In the genomic region with DNA sequence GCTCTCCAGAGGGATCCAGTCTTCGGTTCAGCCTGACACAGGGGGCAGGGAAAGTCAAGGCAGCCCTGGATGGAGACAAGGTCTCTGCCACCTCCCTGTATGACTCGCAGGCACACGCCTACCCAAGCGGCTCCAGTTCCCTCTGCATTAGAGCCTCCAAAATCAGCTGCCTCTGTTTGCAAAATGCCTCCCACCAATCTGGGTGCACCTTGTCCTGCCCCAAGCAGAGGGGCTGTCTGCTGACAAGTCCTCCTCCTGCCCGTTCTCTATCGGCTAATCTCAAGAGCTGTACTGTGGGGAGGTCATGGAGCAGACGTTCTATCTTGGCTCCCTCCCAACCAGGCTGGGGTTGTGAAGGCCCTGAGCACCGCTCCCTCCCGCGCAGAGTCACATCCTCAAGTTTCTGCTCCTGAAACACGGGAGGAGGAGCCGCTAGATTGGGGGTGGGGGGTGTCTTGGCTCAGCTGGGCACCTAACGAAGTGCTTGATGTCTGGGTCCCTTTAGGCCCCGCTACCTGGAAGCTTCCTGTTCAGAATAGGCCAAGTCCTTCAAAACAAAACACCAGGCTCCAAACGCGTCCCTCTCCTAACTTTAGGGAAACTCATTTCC, we compare ENCODE assay signal across 8 mouse cellular contexts. TPM values are rescaled to one million over a fixed set of nuclear protein-coding genes. Genes with fewer than 3 reads are reported as not detected.
DNase-seq lines count a peak whose midpoint lies in the region; ATAC-seq and TF ChIP-seq lines count a peak whose summit lies in the region.

No protein-coding gene starts in this region.

- peak overlapping the region; percentile 95 for H3K4me3 ChIP-seq in lung, adult 2 months (replicated peaks; ENCODE audit: extremely low read depth, low read depth, low read length)
- H3K4me3 ChIP-seq in erythroblast, embryonic 14.5 days (replicated peaks), result peak overlapping the region; percentile 85
- H3K4me3 ChIP-seq in hindbrain, embryonic 12.5 days, result peak overlapping the region; percentile 99
- peak overlapping the region; percentile 81 for H3K4me3 ChIP-seq in limb, embryonic 10.5 days
- H3K4me3 ChIP-seq in midbrain, embryonic 11.5 days (ENCODE audit: low read depth, low read length), result peak overlapping the region; percentile 61
- peak overlapping the region; percentile 97 for H3K4me3 ChIP-seq in thymus, adult 2 months (ENCODE audit: control insufficient read depth, insufficient read depth, low read length)

- peak overlapping the region; percentile 97 for H3K9ac ChIP-seq in hindbrain, embryonic 12.5 days
- peak overlapping the region; percentile 69 for H3K9ac ChIP-seq in midbrain, embryonic 11.5 days (ENCODE audit: low read length)

- no peaks in the 10 kb centered on the region for H3K27me3 ChIP-seq in erythroblast, embryonic 14.5 days (ENCODE audit: control insufficient read depth)
- H3K27me3 ChIP-seq in hindbrain, embryonic 12.5 days, result no peaks in the 10 kb centered on the region
- H3K27me3 ChIP-seq in limb, embryonic 10.5 days (ENCODE audit: low read depth, poor library complexity, severe bottlenecking), result no peaks in the 10 kb centered on the region
- H3K27me3 ChIP-seq in midbrain, embryonic 11.5 days (ENCODE audit: control insufficient read depth, insufficient read depth, low read length), result no peaks in the 10 kb centered on the region
- H3K27me3 ChIP-seq in thymus, adult 2 months (ENCODE audit: control insufficient read depth, insufficient read depth, low read length), result no peaks in the 10 kb centered on the region

- peak overlapping the region; percentile 96 for H3K4me2 ChIP-seq in hindbrain, embryonic 12.5 days (replicated peaks)
- peak overlapping the region; percentile 92 for H3K4me2 ChIP-seq in midbrain, embryonic 11.5 days

- peak; percentile 36 for DNase-seq in lung, adult 2 months
- DNase-seq in lung, postnatal 25 days (ENCODE audit: low spot score), result no peak
- DNase-seq in adrenal gland, postnatal 25 days, result peak; percentile 59
- peak; percentile 47 for DNase-seq in limb, embryonic 10.5 days (ENCODE audit: low spot score)
- no peak for DNase-seq in midbrain, embryonic 11.5 days (ENCODE audit: low spot score, missing footprints)
- DNase-seq in thymus, adult 2 months, result peak; percentile 60

- no peaks in the 10 kb centered on the region for H3K9me3 ChIP-seq in erythroblast, embryonic 14.5 days (ENCODE audit: control insufficient read depth, low read length)
- H3K9me3 ChIP-seq in hindbrain, embryonic 12.5 days (replicated peaks), result no peaks in the 10 kb centered on the region
- no peaks in the 10 kb centered on the region for H3K9me3 ChIP-seq in limb, embryonic 10.5 days (replicated peaks)
- H3K9me3 ChIP-seq in midbrain, embryonic 11.5 days (ENCODE audit: control insufficient read depth, low read length), result no peaks in the 10 kb centered on the region

- TF ChIP-seq CTCF in lung, adult 2 months (IDR thresholded peaks at IDR 0.05; ENCODE audit: insufficient read depth, low read length), result no peak
- TF ChIP-seq CTCF in thymus, adult 2 months (IDR thresholded peaks at IDR 0.05; ENCODE audit: borderline replicate concordance, control insufficient read depth, extremely low read depth, insufficient read depth, low read length, poor library complexity), result no peak

- peaks cover 48% of the 10 kb centered on the region for H3K36me3 ChIP-seq in erythroblast, embryonic 14.5 days (ENCODE audit: control insufficient read depth)
- H3K36me3 ChIP-seq in hindbrain, embryonic 12.5 days, result peaks cover 37% of the 10 kb centered on the region
- peaks cover 62% of the 10 kb centered on the region for H3K36me3 ChIP-seq in limb, embryonic 10.5 days
- H3K36me3 ChIP-seq in midbrain, embryonic 11.5 days (ENCODE audit: control insufficient read depth, insufficient read depth, low read length), result peaks cover 10% of the 10 kb centered on the region
- peaks cover 12% of the 10 kb centered on the region; the same call in 1 of the 2 replicates for H3K36me3 ChIP-seq in thymus, adult 2 months (ENCODE audit: control insufficient read depth, insufficient read depth, low read length)

- 4% methylated on average over 16 of the region's 16 CpGs for WGBS in lung, adult 2 months
- WGBS in hindbrain, embryonic 12.5 days, result 18% methylated on average over 16 of the region's 16 CpGs
- WGBS in limb, embryonic 10.5 days, result 16% methylated on average over 16 of the region's 16 CpGs
- 13% methylated on average over 16 of the region's 16 CpGs for WGBS in midbrain, embryonic 11.5 days
- WGBS in thymus, adult 2 months, result under 1% methylated on average over 16 of the region's 16 CpGs

- TF ChIP-seq POLR2A in lung, adult 2 months (IDR thresholded peaks at IDR 0.05; ENCODE audit: borderline replicate concordance, extremely low read depth, low read depth, low read length), result no peak
- TF ChIP-seq POLR2A in thymus, adult 2 months (IDR thresholded peaks at IDR 0.05; ENCODE audit: control insufficient read depth, extremely low read depth, insufficient read depth, low read length, poor library complexity), result no peak

- peak; percentile 8; the same call in 1 of the 2 replicates for ATAC-seq in hindbrain, embryonic 12.5 days (ENCODE audit: low FRiP score)
- no peak; the same call in 1 of the 2 replicates for ATAC-seq in midbrain, embryonic 11.5 days (ENCODE audit: low FRiP score)

- H3K27ac ChIP-seq in hindbrain, embryonic 12.5 days, result peak overlapping the region; percentile 84; the same call in 1 of the 2 replicates
- peak overlapping the region; percentile 88 for H3K27ac ChIP-seq in limb, embryonic 10.5 days
- H3K27ac ChIP-seq in midbrain, embryonic 11.5 days (ENCODE audit: low read depth, low read length), result no peak overlapping the region
- H3K27ac ChIP-seq in thymus, adult 2 months (ENCODE audit: control insufficient read depth, insufficient read depth, low read length), result peak overlapping the region; percentile 94

- H3K4me1 ChIP-seq in lung, adult 2 months (ENCODE audit: control insufficient read depth, insufficient read depth, low read length), result peaks cover 11% of the 10 kb centered on the region; the same call in 1 of the 2 replicates
- H3K4me1 ChIP-seq in erythroblast, embryonic 14.5 days (ENCODE audit: control insufficient read depth), result peaks cover 39% of the 10 kb centered on the region
- H3K4me1 ChIP-seq in hindbrain, embryonic 12.5 days, result peaks cover 25% of the 10 kb centered on the region
- H3K4me1 ChIP-seq in limb, embryonic 10.5 days, result peaks cover 29% of the 10 kb centered on the region
- peaks cover 15% of the 10 kb centered on the region for H3K4me1 ChIP-seq in midbrain, embryonic 11.5 days (ENCODE audit: control insufficient read depth, insufficient read depth, low read length)
- H3K4me1 ChIP-seq in thymus, adult 2 months (replicated peaks; ENCODE audit: control insufficient read depth, insufficient read depth, low read length), result peaks cover 29% of the 10 kb centered on the region

RNA-seq across cellular contexts. Expression of gene Rnf166, which starts 0.8 kb away (rescaled TPM):
- polyA plus RNA-seq in lung, adult 2 months (2012; rRNA removed), result 83.8 and 93.2 TPM in 2 replicates
- total RNA-seq in adrenal gland, postnatal 25 days (2021), result 65.3 and 66.5 TPM in 2 replicates
- 1.7 and 1.8 TPM in 2 replicates for polyA plus RNA-seq in erythroblast, embryonic 14.5 days (2012)
- polyA plus RNA-seq in hindbrain, embryonic 12.5 days (2016; fragmentation: Nextera tagmentation; extraction: Ambion mirVana), result 35.3 and 39.2 TPM in 2 replicates
- 33.1 and 41.4 TPM in 2 replicates for polyA plus RNA-seq in limb, embryonic 10.5 days (2016; fragmentation: Nextera tagmentation; extraction: Ambion mirVana)
- 23.2 and 29.7 TPM in 2 replicates for polyA plus RNA-seq in midbrain, embryonic 11.5 days (2014; fragmentation: Nextera tagmentation; extraction: Ambion mirVana)
- 273 and 296 TPM in 2 replicates for polyA plus RNA-seq in thymus, adult 2 months (2012; rRNA removed)

RNA-seq across cellular contexts. Expression of gene Ctu2, which starts 0.9 kb away (rescaled TPM):
- polyA plus RNA-seq in lung, adult 2 months (2012; rRNA removed), result 28.6 and 30.6 TPM in 2 replicates
- total RNA-seq in adrenal gland, postnatal 25 days (2021), result 20.6 and 24.7 TPM in 2 replicates
- 1.0 and 1.2 TPM in 2 replicates for polyA plus RNA-seq in erythroblast, embryonic 14.5 days (2012)
- polyA plus RNA-seq in hindbrain, embryonic 12.5 days (2016; fragmentation: Nextera tagmentation; extraction: Ambion mirVana), result 66.7 and 68.1 TPM in 2 replicates
- 80.3 and 81.8 TPM in 2 replicates for polyA plus RNA-seq in limb, embryonic 10.5 days (2016; fragmentation: Nextera tagmentation; extraction: Ambion mirVana)
- polyA plus RNA-seq in midbrain, embryonic 11.5 days (2014; fragmentation: Nextera tagmentation; extraction: Ambion mirVana), result 74.8 and 78.7 TPM in 2 replicates
- polyA plus RNA-seq in thymus, adult 2 months (2012; rRNA removed), result 118 and 136 TPM in 2 replicates

RNA-seq across cellular contexts. Expression of gene Snai3, which starts 14.5 kb away (rescaled TPM):
- polyA plus RNA-seq in lung, adult 2 months (2012; rRNA removed), result 1.4 and 1.5 TPM in 2 replicates
- not detected in 2 replicates for total RNA-seq in adrenal gland, postnatal 25 days (2021)
- polyA plus RNA-seq in erythroblast, embryonic 14.5 days (2012), result not detected in 2 replicates
- not detected in 2 replicates for polyA plus RNA-seq in hindbrain, embryonic 12.5 days (2016; fragmentation: Nextera tagmentation; extraction: Ambion mirVana)
- not detected in 2 replicates for polyA plus RNA-seq in limb, embryonic 10.5 days (2016; fragmentation: Nextera tagmentation; extraction: Ambion mirVana)
- not detected in 2 replicates for polyA plus RNA-seq in midbrain, embryonic 11.5 days (2014; fragmentation: Nextera tagmentation; extraction: Ambion mirVana)
- polyA plus RNA-seq in thymus, adult 2 months (2012; rRNA removed), result 47.1 and 51.1 TPM in 2 replicates

RNA-seq across cellular contexts. Expression of gene Mvd, which starts 31.8 kb away (rescaled TPM):
- 27.4 and 31.9 TPM in 2 replicates for polyA plus RNA-seq in lung, adult 2 months (2012; rRNA removed)
- 53.6 and 78.3 TPM in 2 replicates for total RNA-seq in adrenal gland, postnatal 25 days (2021)
- 0.17 and 0.19 TPM in 2 replicates for polyA plus RNA-seq in erythroblast, embryonic 14.5 days (2012)
- polyA plus RNA-seq in hindbrain, embryonic 12.5 days (2016; fragmentation: Nextera tagmentation; extraction: Ambion mirVana), result 46.9 and 48.4 TPM in 2 replicates
- 64.6 and 64.9 TPM in 2 replicates for polyA plus RNA-seq in limb, embryonic 10.5 days (2016; fragmentation: Nextera tagmentation; extraction: Ambion mirVana)
- polyA plus RNA-seq in midbrain, embryonic 11.5 days (2014; fragmentation: Nextera tagmentation; extraction: Ambion mirVana), result 44.3 and 48.1 TPM in 2 replicates
- 25.0 and 26.2 TPM in 2 replicates for polyA plus RNA-seq in thymus, adult 2 months (2012; rRNA removed)

RNA-seq across cellular contexts. Expression of gene Cyba, which starts 42.3 kb away (rescaled TPM):
- polyA plus RNA-seq in lung, adult 2 months (2012; rRNA removed), result 294 and 407 TPM in 2 replicates
- total RNA-seq in adrenal gland, postnatal 25 days (2021), result 25.4 and 27.0 TPM in 2 replicates
- polyA plus RNA-seq in erythroblast, embryonic 14.5 days (2012), result 5.9 and 9.0 TPM in 2 replicates
- 60.4 and 62.1 TPM in 2 replicates for polyA plus RNA-seq in hindbrain, embryonic 12.5 days (2016; fragmentation: Nextera tagmentation; extraction: Ambion mirVana)
- 79.8 and 82.8 TPM in 2 replicates for polyA plus RNA-seq in limb, embryonic 10.5 days (2016; fragmentation: Nextera tagmentation; extraction: Ambion mirVana)
- polyA plus RNA-seq in midbrain, embryonic 11.5 days (2014; fragmentation: Nextera tagmentation; extraction: Ambion mirVana), result 54.4 and 61.6 TPM in 2 replicates
- polyA plus RNA-seq in thymus, adult 2 months (2012; rRNA removed), result 671 and 705 TPM in 2 replicates

Comparison
In these comparisons a context has a peak if more than half of its experiments do, and no peak if none do; other contexts are left out.
1. DNase-seq: peak in lung, adult 2 months (single experiment), adrenal gland, postnatal 25 days (single experiment), limb, embryonic 10.5 days (single experiment) and thymus, adult 2 months (single experiment); none in lung, postnatal 25 days (single experiment) and midbrain, embryonic 11.5 days (single experiment).
2. RNA of gene Ctu2, which starts 0.9 kb away (polyA plus RNA-seq): 118 to 136 TPM in thymus, adult 2 months, 80.3 to 81.8 TPM in limb, embryonic 10.5 days, 74.8 to 78.7 TPM in midbrain, embryonic 11.5 days, 66.7 to 68.1 TPM in hindbrain, embryonic 12.5 days and 28.6 to 30.6 TPM in lung, adult 2 months; 1.0 to 1.2 TPM in erythroblast, embryonic 14.5 days; every median in the first group is over 10 times any median in the second.
3. RNA of gene Snai3, which starts 14.5 kb away (polyA plus RNA-seq): 47.1 to 51.1 TPM in thymus, adult 2 months; 1.4 to 1.5 TPM in lung, adult 2 months, not detected in limb, embryonic 10.5 days, not detected in hindbrain, embryonic 12.5 days, not detected in erythroblast, embryonic 14.5 days and not detected in midbrain, embryonic 11.5 days; every median in the first group is over 10 times any median in the second.
4. Peak in every context shown above with its lines, with median percentiles within 50 percentile points of each other: H3K4me3 ChIP-seq.